In the genomic region with DNA sequence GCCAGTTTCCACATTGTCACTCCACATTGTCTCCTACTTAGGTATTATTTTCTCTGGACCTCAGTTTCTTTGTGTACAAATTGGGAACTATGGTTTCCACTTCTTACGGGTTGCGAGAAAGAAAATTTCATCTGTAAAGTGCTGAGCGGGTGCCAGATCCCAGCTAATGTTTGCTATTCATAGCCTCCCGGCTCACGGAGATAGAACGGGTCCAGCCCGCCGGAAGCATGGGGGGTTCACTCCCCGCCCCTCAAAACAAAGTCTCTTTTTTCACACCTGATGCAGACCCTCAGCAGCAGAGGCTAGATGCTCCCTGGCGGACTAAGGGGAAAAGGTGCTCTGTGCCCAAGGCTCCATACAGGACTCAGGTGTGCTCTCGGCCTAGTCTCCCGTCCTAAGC, we compare ENCODE assay signal across 7 mouse cellular contexts. TPM values are rescaled to one million over a fixed set of nuclear protein-coding genes. Genes with fewer than 3 reads are reported as not detected.
DNase-seq lines count a peak whose midpoint lies in the region; ATAC-seq and TF ChIP-seq lines count a peak whose summit lies in the region.

No protein-coding gene starts in this region.

- H3K27me3 ChIP-seq in intestine, postnatal 0 days (replicated peaks; ENCODE audit: control insufficient read depth, insufficient read depth, low read length), result peaks cover 46% of the 10 kb centered on the region

- H3K4me2 ChIP-seq in intestine, postnatal 0 days (replicated peaks; ENCODE audit: low read depth), result peak overlapping the region; percentile 100

- H3K9ac ChIP-seq in intestine, postnatal 0 days (ENCODE audit: low read depth, low read length), result no peak overlapping the region

- H3K4me1 ChIP-seq in embryonic fibroblast, embryonic 13.5 days (ENCODE audit: control insufficient read depth, insufficient read depth, low read length), result no peaks in the 10 kb centered on the region
- H3K4me1 ChIP-seq in intestine, postnatal 0 days (replicated peaks; ENCODE audit: control insufficient read depth, insufficient read depth, low read length), result peaks cover 4% of the 10 kb centered on the region; the same call in 1 of the 2 replicates

- TF ChIP-seq CTCF in embryonic fibroblast, embryonic 13.5 days (IDR thresholded peaks at IDR 0.05; ENCODE audit: borderline replicate concordance, insufficient read depth, low read length), result no peak
- TF ChIP-seq CTCF in intestine, postnatal 0 days (IDR thresholded peaks at IDR 0.05; ENCODE audit: low read depth), result no peak

- no peaks in the 10 kb centered on the region for H3K36me3 ChIP-seq in intestine, postnatal 0 days (ENCODE audit: control insufficient read depth, insufficient read depth)

- H3K27ac ChIP-seq in embryonic fibroblast, embryonic 13.5 days (ENCODE audit: insufficient read depth, low read length), result no peak overlapping the region
- H3K27ac ChIP-seq in intestine, postnatal 0 days (ENCODE audit: low read depth, low read length), result no peak overlapping the region

- no peak for ATAC-seq in intestine, postnatal 0 days

- intact Hi-C loops in left cerebral cortex, postnatal 14 days (cut with DNase I), result loop anchor here (5.0 kb wide), 2 partner anchors 81 to 196 kb away; a partner anchor contains a TSS
- intact Hi-C loops in left cerebral cortex, postnatal 4 days (cut with DNase I), result loop anchor here (5.0 kb wide), 1 partner anchor 406 kb away; no protein-coding TSS in a partner anchor

- H3K4me3 ChIP-seq in embryonic fibroblast, embryonic 13.5 days (ENCODE audit: insufficient read depth, low read length), result peak overlapping the region; percentile 65; the same call in 1 of the 2 replicates
- H3K4me3 ChIP-seq in intestine, postnatal 0 days (ENCODE audit: low read depth, low read length), result peak overlapping the region; percentile 66

- peak; percentile 43 to 51 for DNase-seq in left cerebral cortex, postnatal 14 days (ENCODE audit: low spot score in 2 of 2)
- DNase-seq in left cerebral cortex, postnatal 4 days, result no peak
- peak; percentile 39 for DNase-seq in right cerebral cortex, adult 18-20 months
- no peak for DNase-seq in urinary bladder, postnatal 36 days (ENCODE audit: low spot score in 2 of 2)
- no peak for DNase-seq in urinary bladder, adult 18-20 months (ENCODE audit: low spot score in 2 of 2)

- WGBS in intestine, postnatal 0 days, result 3% methylated on average over 12 of the region's 12 CpGs

- TF ChIP-seq POLR2A in embryonic fibroblast, embryonic 13.5 days (IDR thresholded peaks at IDR 0.05; ENCODE audit: low read depth, low read length), result no peak

- no peaks in the 10 kb centered on the region for H3K9me3 ChIP-seq in intestine, postnatal 0 days (ENCODE audit: control insufficient read depth)

RNA-seq across cellular contexts. Expression of a gene that starts 0.6 kb away (rescaled TPM):
- 10 to 100 TPM; 91.1 to 94.9 TPM for total RNA-seq in left cerebral cortex, postnatal 14 days (2021)
- 10 to 100 TPM; 39.5 to 47.2 TPM for total RNA-seq in left cerebral cortex, postnatal 4 days (2021)
- polyA plus RNA-seq in embryonic fibroblast, embryonic 13.5 days (2011; ENCODE audit: insufficient read length, low read depth, missing spikeins), result 4.5 and 5.5 TPM in 2 replicates
- polyA plus RNA-seq in intestine, postnatal 0 days (2015; fragmentation: Nextera tagmentation; extraction: Ambion mirVana), result 2.6 and 2.9 TPM in 2 replicates

Comparison
In these comparisons a context has a peak if more than half of its experiments do, and no peak if none do; other contexts are left out.
1. DNase-seq: peak in left cerebral cortex, postnatal 14 days (2 of 2) and right cerebral cortex, adult 18-20 months (single experiment); none in left cerebral cortex, postnatal 4 days (single experiment), urinary bladder, postnatal 36 days (0 of 2) and urinary bladder, adult 18-20 months (0 of 2).